Mouse (Mus musculus) heart, adult 2 months (tissue): ENCODE data around the gene Gm35549. TPM values are rescaled to one million over a fixed set of nuclear protein-coding genes. Genes with fewer than 3 reads are reported as not detected.

ENCODE experiments used
- DNase-seq, 2 experiments: peaks; one replicate each; pipeline ENCODE4 v3.0.0; 2021
- H3K27ac ChIP-seq: fragments of 200-600 bp; 2 replicates; pipeline ENCODE4 v1.8.1; 2022
- H3K27me3 ChIP-seq: fragments of 200-500 bp; 2 replicates; pipeline ENCODE4 v1.6.1; 2012; ENCODE audit warnings: mild to moderate bottlenecking, low read length, inconsistent platforms, mixed read lengths; ENCODE audit not compliant: control insufficient read depth, insufficient read depth
- H3K36me3 ChIP-seq: fragments of 200-500 bp; 2 replicates; pipeline ENCODE4 v1.6.1; 2012; ENCODE audit warnings: low read length, inconsistent platforms; ENCODE audit not compliant: control insufficient read depth, insufficient read depth
- H3K4me1 ChIP-seq: fragments of 200-500 bp; 2 replicates; pipeline ENCODE4 v1.6.1; 2011; ENCODE audit warnings: low read length; ENCODE audit not compliant: control insufficient read depth, insufficient read depth
- H3K4me3 ChIP-seq: fragments of 200-600 bp; 2 replicates; pipeline ENCODE4 v1.8.1; 2022
- H3K79me2 ChIP-seq: fragments of 200-500 bp; replicated peaks from 2 replicates; pipeline ENCODE4 v1.6.1; 2012; ENCODE audit warnings: mild to moderate bottlenecking, inconsistent platforms, low read length, moderate library complexity, mixed read lengths; ENCODE audit not compliant: control insufficient read depth, insufficient read depth
- H3K9ac ChIP-seq: fragments of 200-500 bp; 2 replicates; pipeline ENCODE4 v1.6.1; 2012; ENCODE audit warnings: low read depth, mild to moderate bottlenecking, control low read depth, inconsistent platforms, low read length, mixed read lengths
- CTCF ChIP-seq: fragments of 200-600 bp; IDR thresholded peaks from 2 replicates; pipeline ENCODE4 v1.8.1; 2022; ENCODE audit warnings: antibody characterized with exemption, mild to moderate bottlenecking, moderate library complexity
- EP300 ChIP-seq: fragments of 200-500 bp; IDR thresholded peaks from 2 replicates; pipeline ENCODE4 v1.6.1; 2011; ENCODE audit warnings: low read depth, low read length, control low read depth; ENCODE audit not compliant: insufficient read depth
- POLR2A ChIP-seq: fragments of 200-500 bp; IDR thresholded peaks from 2 replicates; pipeline ENCODE4 v1.6.1; 2011; ENCODE audit warnings: mild to moderate bottlenecking, low read depth, low read length, control low read depth; ENCODE audit not compliant: insufficient read depth
- WGBS: fragments of 180-500 bp; shearing (Covaris S2); methylation state at CpG from one replicate; pipeline ENCODE4 v1.1.7; 2018; 5-methylcytosine and 5-hydroxymethylcytosine counted together
- intact Hi-C: fragments of 180-260 bp; cut with DNase I; formaldehyde crosslinking; loops from one replicate; pipeline ENCODE4 v1.15.1; 2025
- polyA plus RNA-seq: library from polyadenylated mRNA; depleted of rRNA; stranded (reverse); fragments of >200 nt; gene quantifications from 2 replicates; pipeline ENCODE4 v1.2.3, GENCODE M21; 2012
- total RNA-seq, 2 experiments: library from RNA; stranded (reverse); gene quantifications; 2 replicates each; pipeline ENCODE4 v1.2.3; 2021

Gene Gm35549
- total and polyA plus RNA-seq, 3 experiments = not detected

DNA sequence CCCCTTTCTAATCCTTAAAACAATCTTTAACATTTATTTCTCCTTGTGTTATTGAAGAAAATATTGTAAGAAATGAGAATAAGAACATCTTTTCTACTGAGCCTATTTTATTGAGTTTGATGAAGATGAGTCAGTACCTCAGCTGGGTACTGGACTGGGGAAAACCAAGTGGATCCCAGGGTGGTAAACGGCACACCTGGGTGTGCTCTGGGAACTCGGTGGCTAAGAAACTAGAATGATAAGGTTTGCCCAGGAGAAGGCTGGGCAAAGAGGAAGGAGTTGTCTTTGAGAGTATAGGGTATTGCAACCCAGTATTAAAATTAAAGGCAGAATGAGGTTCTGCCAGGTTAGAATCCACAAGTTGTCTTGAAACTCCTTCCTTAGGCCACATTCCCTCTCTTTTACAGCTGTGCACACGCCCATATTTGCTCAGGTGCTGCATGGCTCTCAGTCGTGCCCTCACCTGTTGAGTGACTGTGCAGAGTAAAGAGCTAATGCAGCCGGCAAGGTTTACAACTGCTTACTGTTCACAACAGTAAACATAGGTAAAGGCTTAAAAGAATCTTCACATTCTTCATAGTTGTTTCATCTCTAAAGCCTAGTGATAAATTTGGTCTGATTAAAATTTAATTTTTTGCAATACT is 20.3 kb downstream of the Gm35549 start:
- H3K36me3 ChIP-seq = peaks cover 2% of the 10 kb centered on the region; the same call in 1 of the 2 replicates
- H3K79me2 ChIP-seq = no peaks in the 10 kb centered on the region
- intact Hi-C loops = no loop called here
- no peak overlapping the region for H3K27ac ChIP-seq
- TF ChIP-seq CTCF (no peak), EP300 (no peak)
- no peak for DNase-seq
- no peaks in the 10 kb centered on the region for H3K4me1 ChIP-seq
- H3K27me3 ChIP-seq = no peaks in the 10 kb centered on the region
- no peak overlapping the region for H3K4me3 ChIP-seq
- 83% methylated on average over 5 of the region's 5 CpGs for WGBS
- H3K9ac ChIP-seq = no peak overlapping the region

DNA sequence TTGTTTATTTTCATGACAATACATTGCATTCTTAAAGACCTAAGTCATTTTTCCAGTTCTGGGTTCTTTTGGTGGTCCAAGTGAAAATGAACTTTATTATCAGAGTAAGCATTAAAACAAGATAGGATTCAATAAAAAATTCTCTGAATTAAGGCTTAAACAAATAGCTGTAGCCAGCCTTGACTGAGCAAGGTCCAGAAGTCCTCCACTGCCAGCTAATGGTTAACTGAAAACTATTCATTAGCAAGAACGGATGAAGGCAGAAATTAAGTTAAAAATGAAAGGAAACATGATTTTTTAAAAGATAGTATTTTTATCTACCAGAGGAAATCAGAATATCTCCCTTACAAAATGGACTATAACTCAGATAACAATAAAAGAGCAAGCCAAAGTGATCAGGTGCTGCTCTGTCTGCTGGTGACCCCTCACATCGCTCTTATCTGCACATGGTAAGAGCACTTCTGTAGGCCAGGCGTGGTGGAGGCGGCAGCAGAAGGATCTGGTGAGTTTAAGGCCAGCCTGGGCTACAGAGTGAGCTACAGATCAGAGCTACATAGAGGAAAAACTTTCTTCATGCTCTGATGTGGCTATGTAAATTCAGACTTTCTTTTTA is 28.5 kb downstream of the Gm35549 start:
- no peak for DNase-seq
- H3K9ac ChIP-seq = no peak overlapping the region
- H3K27me3 ChIP-seq = no peaks in the 10 kb centered on the region
- H3K4me3 ChIP-seq = no peak overlapping the region
- intact Hi-C loops = no loop called here
- TF ChIP-seq POLR2A (no peak), EP300 (no peak), CTCF (no peak)
- H3K27ac ChIP-seq = no peak overlapping the region
- H3K4me1 ChIP-seq = no peaks in the 10 kb centered on the region
- WGBS = 77% methylated on average over 4 of the region's 4 CpGs
- peaks cover 11% of the 10 kb centered on the region for H3K36me3 ChIP-seq
- H3K79me2 ChIP-seq = no peaks in the 10 kb centered on the region

DNA sequence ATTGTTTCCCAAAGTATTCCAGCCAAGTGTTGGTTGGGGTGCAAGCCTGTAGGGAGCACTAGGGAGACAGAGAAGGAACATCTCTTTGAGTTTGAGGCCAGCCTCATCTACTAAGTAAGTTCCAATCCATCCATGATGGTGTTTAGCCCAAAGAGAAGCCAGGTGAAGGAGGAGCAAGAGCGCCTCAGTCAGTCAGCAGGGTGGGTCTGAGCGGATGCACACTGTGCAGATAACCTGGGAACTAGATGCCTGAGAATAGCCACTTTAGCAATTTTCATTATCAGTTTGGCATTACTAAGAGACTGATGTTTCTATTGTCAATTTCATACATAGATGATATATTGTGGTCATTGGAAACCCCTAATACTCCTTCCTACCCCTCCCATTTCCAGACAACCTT is 29.1 kb downstream of the Gm35549 start:
- WGBS = 99% methylated on average over 2 of the region's 2 CpGs
- intact Hi-C loops = no loop called here
- no peak overlapping the region for H3K4me3 ChIP-seq
- H3K27me3 ChIP-seq = no peaks in the 10 kb centered on the region
- no peaks in the 10 kb centered on the region for H3K4me1 ChIP-seq
- peaks cover 15% of the 10 kb centered on the region for H3K36me3 ChIP-seq
- no peak for DNase-seq
- TF ChIP-seq POLR2A = no peak
- TF ChIP-seq CTCF = no peak
- no peak for TF ChIP-seq EP300
- no peaks in the 10 kb centered on the region for H3K79me2 ChIP-seq
- H3K9ac ChIP-seq = no peak overlapping the region
- H3K27ac ChIP-seq = no peak overlapping the region

DNA sequence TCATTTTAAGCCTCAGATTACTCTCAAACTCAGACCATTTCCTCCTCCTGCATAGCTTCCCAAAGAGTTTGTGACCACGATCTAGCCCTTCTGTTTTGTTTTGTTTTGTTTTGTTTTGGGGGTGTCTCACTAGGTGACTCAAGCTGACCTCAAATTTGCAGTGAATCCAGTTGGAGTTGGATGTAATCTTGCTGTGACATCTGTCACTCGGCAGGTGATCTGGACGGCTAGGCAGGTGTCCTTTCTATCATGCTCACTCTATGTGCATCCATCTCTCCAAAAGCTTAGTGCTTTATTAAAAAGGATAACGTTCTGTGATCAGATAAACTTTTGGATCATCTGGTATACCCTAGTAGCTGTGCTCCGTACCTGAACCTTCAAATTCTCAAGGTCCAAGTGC is 31.4 kb downstream of the Gm35549 start:
- no peak overlapping the region for H3K27ac ChIP-seq
- 88% methylated on average over 5 of the region's 5 CpGs for WGBS
- TF ChIP-seq EP300 (no peak), POLR2A (no peak), CTCF (no peak)
- intact Hi-C loops = no loop called here
- H3K27me3 ChIP-seq = no peaks in the 10 kb centered on the region
- peaks cover 25% of the 10 kb centered on the region for H3K36me3 ChIP-seq
- no peaks in the 10 kb centered on the region for H3K79me2 ChIP-seq
- H3K9ac ChIP-seq = no peak overlapping the region
- DNase-seq = no peak
- H3K4me1 ChIP-seq = peaks cover 3% of the 10 kb centered on the region; the same call in 1 of the 2 replicates
- H3K4me3 ChIP-seq = no peak overlapping the region

DNA sequence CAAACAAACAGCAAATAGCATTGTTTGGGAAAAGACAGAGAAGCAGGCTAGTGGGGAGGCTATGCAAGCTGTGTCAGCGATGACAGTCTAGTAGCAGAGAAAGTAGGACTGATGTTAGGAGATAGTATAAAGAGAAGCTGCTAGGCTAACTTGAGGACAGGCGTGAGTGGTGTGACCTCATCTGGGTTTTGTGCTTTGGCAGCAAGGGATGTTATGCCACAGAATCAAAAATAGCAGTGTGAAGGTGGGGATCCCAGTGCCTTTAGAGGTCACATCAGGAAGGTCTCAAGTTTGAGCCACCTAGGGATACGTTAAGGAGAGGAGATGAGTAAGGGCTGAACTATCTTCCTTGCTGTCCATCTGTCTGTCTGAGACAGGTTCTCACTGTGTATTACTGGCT is 33.6 kb downstream of the Gm35549 start:
- TF ChIP-seq POLR2A (no peak), CTCF (no peak), EP300 (peak; percentile 88)
- H3K36me3 ChIP-seq = peaks cover 30% of the 10 kb centered on the region
- H3K79me2 ChIP-seq = no peaks in the 10 kb centered on the region
- no peaks in the 10 kb centered on the region for H3K27me3 ChIP-seq
- no peak overlapping the region for H3K4me3 ChIP-seq
- DNase-seq = peak in 1 of 2 experiments; percentile 59
- no peak overlapping the region for H3K9ac ChIP-seq
- H3K27ac ChIP-seq = peak overlapping the region; percentile 67
- intact Hi-C loops = no loop called here
- WGBS = 42% methylated on average over 3 of the region's 3 CpGs
- H3K4me1 ChIP-seq = peaks cover 4% of the 10 kb centered on the region

DNA sequence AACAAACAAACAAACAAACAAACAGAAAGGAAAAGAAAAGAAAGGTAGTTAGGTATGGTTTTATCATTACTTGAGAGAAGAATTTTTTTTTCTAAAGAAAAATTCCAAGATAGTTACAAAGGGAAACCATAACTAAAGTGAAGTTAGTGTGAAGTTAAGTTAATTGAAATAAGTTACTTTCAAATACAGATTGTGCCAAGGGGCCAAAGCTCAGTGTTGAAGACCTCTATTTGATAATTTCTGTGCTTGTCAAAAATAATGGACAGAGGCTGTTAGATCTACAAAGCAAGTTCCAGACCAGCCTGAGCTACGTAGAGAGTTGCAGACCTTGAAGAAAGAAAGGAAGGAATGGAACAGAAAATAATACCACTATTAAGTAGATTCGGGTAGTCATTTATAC is 36.6 kb downstream of the Gm35549 start:
- 91% methylated on average over 2 of the region's 2 CpGs for WGBS
- Histone ChIP-seq H3K4me1 (peaks cover 6% of the 10 kb centered on the region), H3K9ac (no peak overlapping the region), H3K79me2 (no peaks in the 10 kb centered on the region), H3K36me3 (peaks cover 26% of the 10 kb centered on the region), H3K27me3 (no peaks in the 10 kb centered on the region), H3K27ac (no peak overlapping the region), H3K4me3 (no peak overlapping the region)
- DNase-seq = no peak
- intact Hi-C loops = loop anchor here (5.0 kb wide), 1 partner anchor 45 kb away; no protein-coding TSS in a partner anchor
- TF ChIP-seq EP300 (no peak), CTCF (no peak), POLR2A (no peak)
